Mouse (Mus musculus) testis, adult 2 months (tissue): ENCODE measurements around the gene Pde4dip.

ENCODE experiments used
- CTCF ChIP-seq: fragments of 200-500 bp; IDR thresholded peaks from 2 replicates; pipeline ENCODE4 v1.5.1; 2012; ENCODE audit warnings: low read depth, mild to moderate bottlenecking, inconsistent platforms, low read length, moderate library complexity; ENCODE audit not compliant: control insufficient read depth, insufficient read depth, insufficient replicate concordance
- POLR2A ChIP-seq: fragments of 200-500 bp; IDR thresholded peaks from 2 replicates; pipeline ENCODE4 v1.6.1; 2012; ENCODE audit warnings: low read depth, mild to moderate bottlenecking, inconsistent platforms, low read length, moderate library complexity; ENCODE audit not compliant: control insufficient read depth

DNA sequence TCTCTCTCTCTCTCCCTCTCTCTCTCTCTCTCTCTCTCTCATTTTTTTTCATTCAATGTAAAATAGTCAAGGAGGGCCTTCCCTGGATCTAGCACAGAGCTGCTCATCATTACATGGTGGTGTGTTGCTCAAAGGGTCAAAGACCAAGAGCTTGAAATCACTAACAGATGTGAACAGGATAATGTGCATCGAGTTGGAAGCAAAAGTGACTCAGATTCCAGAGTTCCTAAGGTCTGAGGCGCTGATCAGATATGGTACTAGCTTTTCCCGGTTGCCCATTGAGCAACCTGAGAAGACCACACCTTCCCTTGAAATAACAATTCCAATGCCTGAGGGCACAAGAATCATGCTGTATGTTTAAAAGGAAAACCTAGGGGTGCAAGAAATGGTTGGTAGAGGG lies 9.9 kb upstream of the Pde4dip start:
- TF ChIP-seq CTCF = no peak
- TF ChIP-seq POLR2A = no peak
